Mouse (Mus musculus): ENCODE results near the gene Asap3.

Gene Asap3

GRCm38 (mm10) chr4:136218595-136219214, 12.5 kb downstream of the Asap3 start:
- no peak for DNase-seq (ENCODE audit: low spot score in 2 of 2)

GRCm38 (mm10) chr4:136220133-136220775, 14.1 kb downstream of the Asap3 start:
- DNase-seq (ENCODE audit: low spot score in 2 of 2): no peak

GRCm38 (mm10) chr4:136223549-136224239, 17.5 kb downstream of the Asap3 start:
- DNase-seq (ENCODE audit: low spot score in 2 of 2): no peak

- no peak for DNase-seq (ENCODE audit: low spot score in 2 of 2)
Measured at GRCm38 (mm10) chr4:136224240-136224559, 18.0 kb downstream of the Asap3 start.

GRCm38 (mm10) chr4:136224677-136225460, 18.7 kb downstream of the Asap3 start:
- no peak for DNase-seq (ENCODE audit: low spot score in 2 of 2)

- DNase-seq (ENCODE audit: low spot score in 2 of 2): no peak
Measured at GRCm38 (mm10) chr4:136227408-136227807, 21.2 kb downstream of the Asap3 start.

GRCm38 (mm10) chr4:136228640-136229039, 22.5 kb downstream of the Asap3 start:
- no peak for DNase-seq (ENCODE audit: low spot score in 2 of 2)

GRCm38 (mm10) chr4:136238669-136239068, 32.5 kb downstream of the Asap3 start:
- DNase-seq (ENCODE audit: low spot score in 2 of 2): no peak

GRCm38 (mm10) chr4:136239111-136239510, 32.9 kb downstream of the Asap3 start:
- no peak for DNase-seq (ENCODE audit: low spot score in 2 of 2)

- peak; percentile 67 to 84 for DNase-seq (ENCODE audit: low spot score in 2 of 2)
Measured at GRCm38 (mm10) chr4:136239622-136240021, 33.5 kb downstream of the Asap3 start.

GRCm38 (mm10) chr4:136240123-136240522, 34.0 kb downstream of the Asap3 start:
- no peak for DNase-seq (ENCODE audit: low spot score in 2 of 2)

- no peak for DNase-seq (ENCODE audit: low spot score in 2 of 2)
Measured at GRCm38 (mm10) chr4:136240955-136241354, 34.8 kb downstream of the Asap3 start.

GRCm38 (mm10) chr4:136242065-136242703, 36.0 kb downstream of the Asap3 start:
- peak in 1 of 2 experiments; percentile 35 for DNase-seq (ENCODE audit: low spot score in 2 of 2)

GRCm38 (mm10) chr4:136242728-136243127, 36.6 kb downstream of the Asap3 start:
- no peak for DNase-seq (ENCODE audit: low spot score in 2 of 2)

- DNase-seq (ENCODE audit: low spot score in 2 of 2): no peak
Measured at GRCm38 (mm10) chr4:136244208-136244607, 38.0 kb downstream of the Asap3 start.

GRCm38 (mm10) chr4:136245681-136246080, 39.5 kb downstream of the Asap3 start:
- DNase-seq (ENCODE audit: low spot score in 2 of 2): no peak

- no peak for DNase-seq (ENCODE audit: low spot score in 2 of 2)
Measured at GRCm38 (mm10) chr4:136246568-136246969, 40.4 kb downstream of the Asap3 start.

- DNase-seq (ENCODE audit: low spot score in 2 of 2): no peak
Measured at GRCm38 (mm10) chr4:136247386-136247728, 41.2 kb downstream of the Asap3 start.

- no peak for DNase-seq (ENCODE audit: low spot score in 2 of 2)
Measured at GRCm38 (mm10) chr4:136247729-136248463, 41.7 kb downstream of the Asap3 start, which contains the start of gene Tcea3. Tcea3 (plus strand) TSS chr4:136247729.

- peak in 1 of 2 experiments; percentile 20 for DNase-seq (ENCODE audit: low spot score in 2 of 2)
Measured at GRCm38 (mm10) chr4:136248464-136249331, 42.5 kb downstream of the Asap3 start.

All from thymus, postnatal 10 days (tissue).